Mouse (Mus musculus): ENCODE measurements around the gene Setd1a.
A peak's percentile ranks its signal among the peaks of the same experiment; 100 is the strongest.
"Not testable (repeated sequence)": the region's sequence is repeated elsewhere in the genome, so short reads cannot be mapped to it uniquely, and the experiment has no call there.

Setd1a gene

GRCm38 (mm10) chr7:127837473-127837872, 61.0 kb downstream of the Setd1a start:
- DNase-seq (ENCODE audit: low read depth, low spot score): no peak

DNA sequence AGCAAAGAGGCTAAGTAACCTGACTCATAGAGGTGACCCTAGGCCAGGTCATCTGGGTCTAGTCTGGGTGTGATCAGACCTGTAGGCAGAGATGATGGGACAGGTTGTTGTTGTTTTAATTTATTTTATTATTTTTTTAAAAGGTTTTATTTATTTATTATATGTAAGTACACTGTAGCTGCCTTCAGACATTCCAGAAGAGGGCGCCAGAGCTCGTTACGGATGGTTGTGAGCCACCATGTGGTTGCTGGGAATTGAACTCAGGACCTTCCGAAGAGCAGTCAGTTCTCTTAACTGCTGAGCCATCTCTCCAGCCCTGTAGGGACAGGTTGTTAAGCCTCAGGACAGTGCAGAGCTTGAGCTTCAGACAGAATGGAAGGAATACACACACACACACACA, 61.4 kb downstream of the Setd1a start:
- peak; percentile 30 for DNase-seq (ENCODE audit: low read depth, low spot score)

DNA sequence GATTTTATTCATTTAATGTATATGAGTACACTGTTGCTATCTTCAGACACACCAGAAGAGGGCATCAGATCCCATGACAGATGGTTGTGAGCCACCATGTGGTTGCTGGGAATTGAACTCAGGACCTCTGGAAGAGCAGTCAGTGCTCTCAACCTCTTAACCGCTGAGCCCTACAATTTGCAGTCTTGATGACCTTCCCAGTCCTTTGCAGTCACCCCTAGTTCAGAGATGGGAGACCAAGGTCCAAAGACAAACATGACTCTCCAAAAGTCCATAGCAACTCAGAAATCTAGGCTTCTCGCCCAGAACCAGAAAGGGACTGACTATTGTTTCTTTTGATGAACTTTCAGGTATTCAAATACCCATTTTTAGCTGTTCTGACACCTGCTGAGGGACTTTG, 63.6 kb downstream of the Setd1a start:
- DNase-seq (ENCODE audit: low read depth, low spot score): not testable (repeated sequence)

GRCm38 (mm10) chr7:127840886-127841285, 64.4 kb downstream of the Setd1a start:
- peak; percentile 20 for DNase-seq (ENCODE audit: low read depth, low spot score)

DNA sequence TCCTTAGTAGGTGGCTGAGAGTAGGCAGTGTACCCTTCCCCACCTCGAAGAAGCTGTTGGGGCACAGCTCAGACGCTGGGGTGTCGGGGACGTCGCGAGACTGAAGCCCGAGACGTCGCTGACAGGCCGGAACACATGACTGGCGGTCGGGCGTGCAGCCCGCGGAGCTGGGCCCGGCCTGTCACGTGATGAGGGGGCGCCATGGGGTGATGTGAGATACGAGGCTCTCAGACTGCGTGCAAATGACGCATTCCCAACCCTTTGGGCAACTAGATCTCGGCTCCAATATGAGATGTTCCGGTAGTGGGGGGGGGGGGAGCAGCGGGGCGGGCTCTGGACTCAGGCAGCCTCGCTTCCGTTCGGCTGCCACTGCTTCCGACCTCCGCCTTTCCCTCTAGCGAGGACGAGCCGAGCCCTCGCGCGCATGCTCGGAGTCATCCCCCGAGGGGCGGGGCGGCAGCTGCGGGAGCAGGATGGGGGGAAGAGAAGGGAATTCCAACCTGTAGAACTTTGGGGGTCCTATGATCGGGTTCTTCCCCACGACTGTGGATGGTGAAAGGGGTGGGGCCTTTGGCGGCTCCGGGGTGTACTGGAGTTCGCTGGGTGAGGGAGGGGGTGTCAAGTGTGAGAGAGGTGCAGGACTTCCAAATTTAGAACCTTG, 65.0 kb downstream of the Setd1a start:
- peak; percentile 89 for DNase-seq (ENCODE audit: low read depth, low spot score)

GRCm38 (mm10) chr7:127842001-127842718, 65.7 kb downstream of the Setd1a start:
- DNase-seq (ENCODE audit: low read depth, low spot score): peak; percentile 83
